ENCODE assay signal across 9 mouse cellular contexts in genomic region chr11:107853088-107853487, GRCm38 (mm10). TPM values are rescaled to one million over a fixed set of nuclear protein-coding genes. Genes with fewer than 3 reads are reported as not detected.
DNase-seq lines count a peak whose midpoint lies in the region; ATAC-seq lines count a peak whose summit lies in the region.
"Had no signal": no experiment of that assay in that cellular context is flagged by ENCODE, and none has a peak within 500 bp of the region (broad histone marks: within the 10 kb centered on the region; RNA-seq: fewer than 3 reads in every experiment).

No protein-coding gene starts in this region.

- peak; percentile 79 for DNase-seq in forebrain, embryonic 14.5 days (ENCODE audit: low spot score)
- peak; percentile 64 for DNase-seq in 3T3-L1 (ENCODE audit: low read depth, low spot score)
- DNase-seq in adrenal gland, adult 8-10 months: peak; percentile 26
- DNase-seq in embryonic facial prominence, embryonic 10.5 days (ENCODE audit: low spot score): peak; percentile 45
- peak; percentile 3 for DNase-seq in large intestine, adult 2 months (ENCODE audit: low read depth, low spot score)
- peak; percentile 61 for DNase-seq in lung, postnatal 14 days
- peak; percentile 80 for DNase-seq in testis, postnatal 10 days (ENCODE audit: low spot score)

- H3K9ac ChIP-seq in forebrain, embryonic 14.5 days (ENCODE audit: low read length): no peak overlapping the region
- H3K9ac ChIP-seq in forebrain, embryonic 15.5 days (replicated peaks): no peak overlapping the region

- H3K36me3 ChIP-seq in forebrain, embryonic 14.5 days (ENCODE audit: control insufficient read depth, insufficient read depth, low read length): no peaks in the 10 kb centered on the region
- no peaks in the 10 kb centered on the region for H3K36me3 ChIP-seq in forebrain, embryonic 15.5 days
- no peaks in the 10 kb centered on the region for H3K36me3 ChIP-seq in embryonic facial prominence, embryonic 10.5 days (replicated peaks)

- no peak overlapping the region for H3K27ac ChIP-seq in forebrain, embryonic 14.5 days (ENCODE audit: low read depth, low read length)
- H3K27ac ChIP-seq in forebrain, embryonic 15.5 days (replicated peaks): no peak overlapping the region
- no peak overlapping the region for H3K27ac ChIP-seq in embryonic facial prominence, embryonic 10.5 days (replicated peaks)

- no peaks in the 10 kb centered on the region for H3K4me1 ChIP-seq in forebrain, embryonic 14.5 days (ENCODE audit: control insufficient read depth, insufficient read depth, low read length)
- H3K4me1 ChIP-seq in forebrain, embryonic 15.5 days: peaks cover 6% of the 10 kb centered on the region; the same call in 1 of the 2 replicates
- peaks cover 8% of the 10 kb centered on the region for H3K4me1 ChIP-seq in embryonic facial prominence, embryonic 10.5 days

- no peak overlapping the region for H3K4me3 ChIP-seq in forebrain, embryonic 14.5 days (ENCODE audit: low read depth, low read length)
- H3K4me3 ChIP-seq in forebrain, embryonic 15.5 days: no peak overlapping the region
- no peak overlapping the region for H3K4me3 ChIP-seq in embryonic facial prominence, embryonic 10.5 days

- ATAC-seq in forebrain, embryonic 14.5 days: no peak
- no peak for ATAC-seq in forebrain, embryonic 15.5 days (replicated peaks)

- H3K4me2 ChIP-seq in forebrain, embryonic 14.5 days (ENCODE audit: low read length): no peak overlapping the region
- no peak overlapping the region for H3K4me2 ChIP-seq in forebrain, embryonic 15.5 days (replicated peaks)

- no peaks in the 10 kb centered on the region for H3K9me3 ChIP-seq in forebrain, embryonic 14.5 days (replicated peaks; ENCODE audit: control insufficient read depth, low read length)
- no peaks in the 10 kb centered on the region for H3K9me3 ChIP-seq in forebrain, embryonic 15.5 days
- no peaks in the 10 kb centered on the region for H3K9me3 ChIP-seq in embryonic facial prominence, embryonic 10.5 days

- no peaks in the 10 kb centered on the region for H3K27me3 ChIP-seq in forebrain, embryonic 14.5 days (replicated peaks; ENCODE audit: control insufficient read depth, insufficient read depth, low read length)
- H3K27me3 ChIP-seq in forebrain, embryonic 15.5 days: no peaks in the 10 kb centered on the region
- H3K27me3 ChIP-seq in embryonic facial prominence, embryonic 10.5 days (replicated peaks; ENCODE audit: low read depth, poor library complexity, severe bottlenecking): no peaks in the 10 kb centered on the region

- 28% methylated on average over 1 of the region's 1 CpGs for WGBS in forebrain, embryonic 14.5 days
- 40% methylated on average over 1 of the region's 1 CpGs for WGBS in forebrain, embryonic 15.5 days
- 38% methylated on average over 1 of the region's 1 CpGs for WGBS in embryonic facial prominence, embryonic 10.5 days
- WGBS in large intestine, adult 2 months: 49% methylated on average over 1 of the region's 1 CpGs

RNA-seq across cellular contexts. Expression of gene Cacng4, which starts 58.7 kb away (rescaled TPM):
- 35.4 and 40.8 TPM in 2 replicates for polyA plus RNA-seq in forebrain, embryonic 14.5 days (2014; fragmentation: Nextera tagmentation; extraction: Ambion mirVana)
- 37.8 and 40.6 TPM in 2 replicates for polyA plus RNA-seq in forebrain, embryonic 15.5 days (2015; fragmentation: Nextera tagmentation; extraction: Ambion mirVana)
- 1 to 10 TPM in 3 of 4 experiments, under 1 TPM in 1; 0.84 to 2.1 (median 1.3) TPM for total RNA-seq in adrenal gland, adult 8-10 months (2022)
- 2.9 and 3.4 TPM in 2 replicates for polyA plus RNA-seq in embryonic facial prominence, embryonic 10.5 days (2016; fragmentation: Nextera tagmentation; extraction: Ambion mirVana)
- polyA plus RNA-seq in large intestine, adult 2 months (2012; rRNA removed): 0.29 and 0.58 TPM in 2 replicates
- total RNA-seq: hematopoietic stem cell, adult 5-6 weeks had no signal

Comparison
In these comparisons a context has a peak if more than half of its experiments do, and no peak if none do; other contexts are left out.
1. DNase-seq: peak in every context shown above with its lines; median percentile 80 in testis, postnatal 10 days; 79 in forebrain, embryonic 14.5 days; 64 in 3T3-L1; 61 in lung, postnatal 14 days; 45 in embryonic facial prominence, embryonic 10.5 days; 26 in adrenal gland, adult 8-10 months; 3 in large intestine, adult 2 months.